Mouse (Mus musculus): ENCODE measurements at regions not wholly inside any gene's neighbourhood (a gene's known extent, or its start where the extent isn't known, plus 50 kb on each side); places are given as distances from the start of the nearest gene placed in this dataset.

DNA sequence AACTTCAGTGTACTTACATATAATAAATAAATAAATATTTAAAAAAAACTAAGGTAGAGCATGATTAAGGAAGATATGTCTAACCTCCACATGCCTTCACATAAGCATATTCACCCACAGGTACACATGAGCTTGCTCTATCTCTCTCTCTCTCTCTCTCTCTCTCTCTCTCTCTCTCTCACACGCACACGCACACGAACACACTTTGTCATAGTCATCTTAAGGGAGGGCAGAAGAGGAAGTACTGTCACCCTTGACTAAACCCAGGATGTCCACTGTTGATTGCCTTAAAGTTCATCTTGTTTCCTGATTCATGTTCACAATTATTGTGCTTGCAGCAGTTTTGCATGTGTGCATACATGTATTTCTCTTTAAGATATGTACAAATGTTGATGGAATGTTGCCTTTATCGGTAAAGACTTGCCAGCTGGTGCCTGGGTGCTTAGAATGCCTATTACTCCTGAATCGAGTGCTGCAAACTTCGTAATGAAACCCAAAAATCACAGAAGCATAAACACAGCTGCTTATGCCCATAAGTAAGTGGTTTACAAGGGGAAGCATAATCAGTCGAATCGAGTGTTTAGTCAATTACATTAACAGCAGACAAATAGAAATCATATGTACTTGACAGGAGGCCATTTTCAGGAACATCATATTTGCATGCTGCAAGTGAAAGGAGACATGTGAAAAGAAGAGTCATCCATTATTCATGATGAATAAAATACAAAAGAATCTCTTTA, 84.3 kb downstream of the Tmem168 start:
- no peak for DNase-seq (ENCODE audit: low spot score)
- intact Hi-C loops (cut with DNase I): no loop called here

- no peak for DNase-seq (ENCODE audit: low spot score)
- intact Hi-C loops (cut with DNase I): no loop called here
These were observed 93.8 kb downstream of the Tmem168 start for GRCm38 (mm10) chr6:13514126-13514525.

- DNase-seq (ENCODE audit: low spot score): no peak
- intact Hi-C loops (cut with DNase I): no loop called here
These were observed 131.3 kb downstream of the Tmem168 start for GRCm38 (mm10) chr6:13476493-13477129.

GRCm38 (mm10) chr6:13449160-13449787, 158.6 kb downstream of the Tmem168 start:
- no peak for DNase-seq (ENCODE audit: low spot score)
- intact Hi-C loops (cut with DNase I): no loop called here

DNA sequence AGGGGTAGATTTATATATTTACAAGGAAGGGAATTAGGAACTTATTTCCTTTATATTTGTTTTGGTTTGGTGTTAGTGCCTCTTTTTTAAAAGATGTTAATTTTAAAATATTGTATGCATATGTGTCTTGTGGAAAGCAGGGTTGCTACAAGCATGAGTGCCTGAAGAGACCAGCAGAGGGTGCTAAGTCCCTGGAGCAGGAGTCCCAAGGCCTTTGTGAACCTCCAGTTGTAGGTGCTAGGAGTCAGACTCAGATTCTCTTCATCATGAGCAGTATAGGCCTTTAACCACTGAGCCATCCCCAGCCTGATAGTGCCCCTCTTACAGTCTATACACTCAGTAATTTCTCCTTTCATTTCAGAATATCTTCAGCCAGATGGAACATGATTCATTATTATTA, 189.0 kb upstream of the Vwde start:
- no peak for DNase-seq (ENCODE audit: low spot score)

DNA sequence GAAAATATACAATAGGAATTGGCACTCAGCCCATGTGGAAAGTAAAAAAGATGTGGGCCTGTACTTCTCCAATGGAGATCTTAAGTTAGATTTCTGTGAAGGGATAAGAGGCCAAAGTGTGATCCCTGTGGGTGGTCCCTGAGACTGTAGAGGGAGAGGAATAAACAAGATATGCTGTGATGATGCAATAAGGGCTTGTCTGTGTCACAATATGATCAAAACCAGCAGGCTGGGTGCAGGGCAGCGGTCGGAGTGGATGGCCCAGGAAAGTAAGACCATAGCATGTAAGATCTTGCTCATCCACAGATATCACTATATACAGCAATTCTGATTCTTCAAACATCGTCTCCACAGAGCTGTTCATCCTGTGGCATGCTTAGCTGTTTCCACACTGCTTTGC, 188.3 kb upstream of the Vwde start:
- no peak for DNase-seq (ENCODE audit: low spot score)
- intact Hi-C loops (cut with DNase I): loop anchor here (10.0 kb wide), 1 partner anchor 1092 kb away; no protein-coding TSS in a partner anchor

More for the DNA sequence above, 189.0 kb upstream of the Vwde start:
- intact Hi-C loops (cut with DNase I): loop anchor here (10.0 kb wide), 1 partner anchor 1091 kb away; no protein-coding TSS in a partner anchor

GRCm38 (mm10) chr6:13384469-13384868, 159.7 kb upstream of the Vwde start:
- no peak for DNase-seq (ENCODE audit: low spot score)
- intact Hi-C loops (cut with DNase I): no loop called here

GRCm38 (mm10) chr6:13383211-13383610, 158.4 kb upstream of the Vwde start:
- DNase-seq (ENCODE audit: low spot score): no peak
- intact Hi-C loops (cut with DNase I): no loop called here

- DNase-seq (ENCODE audit: low spot score): no peak
- intact Hi-C loops (cut with DNase I): no loop called here
These were observed 156.1 kb upstream of the Vwde start for GRCm38 (mm10) chr6:13380819-13381218.

GRCm38 (mm10) chr6:13379727-13380126, 155.0 kb upstream of the Vwde start:
- DNase-seq (ENCODE audit: low spot score): no peak
- intact Hi-C loops (cut with DNase I): no loop called here

- DNase-seq (ENCODE audit: low spot score): no peak
- intact Hi-C loops (cut with DNase I): no loop called here
These were observed 149.1 kb upstream of the Vwde start for GRCm38 (mm10) chr6:13373896-13374295.

DNA sequence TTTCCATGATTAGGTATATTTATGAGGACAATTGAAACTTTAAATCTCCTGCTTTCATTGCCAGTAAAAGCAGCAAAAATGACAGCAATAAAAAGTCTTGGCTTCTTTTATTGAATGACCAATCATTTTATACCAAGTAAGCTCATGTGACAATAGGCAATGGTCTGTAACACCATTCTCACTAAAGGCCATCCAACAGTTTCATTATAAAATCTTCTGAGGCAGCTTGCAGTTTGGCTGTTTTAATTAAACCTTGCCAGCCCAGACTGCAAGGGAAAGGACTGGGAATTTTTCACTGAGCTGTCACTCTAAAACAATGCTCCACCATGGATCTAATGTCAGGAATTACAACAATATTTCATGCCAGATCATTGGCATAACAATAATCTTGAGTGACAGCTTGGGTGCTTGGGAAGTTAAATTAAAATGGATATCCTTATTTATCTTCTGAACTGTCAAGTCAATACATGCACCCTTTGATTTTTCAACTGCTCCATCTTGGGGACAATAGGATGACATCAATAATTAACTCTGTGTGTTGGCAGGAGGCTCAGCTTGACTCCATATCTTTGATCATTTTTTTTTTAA, 145.0 kb upstream of the Vwde start:
- DNase-seq (ENCODE audit: low spot score): no peak
- intact Hi-C loops (cut with DNase I): no loop called here
